Mouse (Mus musculus) gastrocnemius, adult 8-10 months (tissue): ENCODE measurements at regions not wholly inside any gene's neighbourhood (a gene's known extent, or its start where the extent isn't known, plus 50 kb on each side); places are given as distances from the start of the nearest gene placed in this dataset.

Experiments used
- DNase-seq, 2 experiments: peaks; one replicate each; pipeline ENCODE4 v3.0.0; 2022; ENCODE audit warnings: low spot score in 2 of 2

GRCm38 (mm10) chr1:80131354-80131753 lies 86.9 kb downstream of the Fam124b start:
- DNase-seq = no peak

- no peak for DNase-seq
Measured at GRCm38 (mm10) chr1:80123966-80124365, 94.3 kb downstream of the Fam124b start.

- no peak for DNase-seq
Measured at GRCm38 (mm10) chr1:80115913-80116312, 102.4 kb downstream of the Fam124b start.

GRCm38 (mm10) chr1:80107747-80108476 lies 110.4 kb downstream of the Fam124b start:
- no peak for DNase-seq

GRCm38 (mm10) chr1:80106269-80106668 lies 112.0 kb downstream of the Fam124b start:
- DNase-seq = no peak

GRCm38 (mm10) chr1:80098266-80098665 lies 120.0 kb downstream of the Fam124b start:
- DNase-seq = no peak

GRCm38 (mm10) chr1:80091800-80092199 lies 126.5 kb downstream of the Fam124b start:
- DNase-seq = no peak

GRCm38 (mm10) chr1:80091350-80091749 lies 126.9 kb downstream of the Fam124b start:
- peak in 1 of 2 experiments; percentile 13 for DNase-seq

- DNase-seq = no peak
Measured at GRCm38 (mm10) chr1:80088651-80089050, 129.6 kb downstream of the Fam124b start.

- no peak for DNase-seq
Measured at GRCm38 (mm10) chr1:80076357-80076756, 141.9 kb downstream of the Fam124b start.

GRCm38 (mm10) chr1:80074376-80074775 lies 143.9 kb downstream of the Fam124b start:
- DNase-seq = no peak

- no peak for DNase-seq
Measured at GRCm38 (mm10) chr1:80073950-80074349, 144.3 kb downstream of the Fam124b start.

- DNase-seq = no peak
Measured at GRCm38 (mm10) chr1:80069141-80069540, 149.1 kb downstream of the Fam124b start.

GRCm38 (mm10) chr1:80062121-80062520 lies 156.2 kb downstream of the Fam124b start:
- DNase-seq = no peak

GRCm38 (mm10) chr1:80061632-80062031 lies 156.6 kb downstream of the Fam124b start:
- DNase-seq = no peak

- DNase-seq = no peak
Measured at GRCm38 (mm10) chr1:80045141-80045540, 173.1 kb downstream of the Fam124b start.

GRCm38 (mm10) chr1:80040409-80040808 lies 177.9 kb downstream of the Fam124b start:
- DNase-seq = no peak

- no peak for DNase-seq
Measured at GRCm38 (mm10) chr1:80039891-80040290, 178.4 kb downstream of the Fam124b start.

- no peak for DNase-seq
Measured at GRCm38 (mm10) chr1:80039161-80039560, 178.2 kb upstream of the Serpine2 start.

- no peak for DNase-seq
Measured at GRCm38 (mm10) chr1:80038059-80038458, 177.1 kb upstream of the Serpine2 start.

- DNase-seq = no peak
Measured at GRCm38 (mm10) chr1:80036436-80036835, 175.5 kb upstream of the Serpine2 start.

GRCm38 (mm10) chr1:80033522-80033921 lies 172.5 kb upstream of the Serpine2 start:
- no peak for DNase-seq

- DNase-seq = no peak
Measured at GRCm38 (mm10) chr1:80033121-80033520, 172.1 kb upstream of the Serpine2 start.

GRCm38 (mm10) chr1:80032464-80032863 lies 171.5 kb upstream of the Serpine2 start:
- DNase-seq = no peak
